Mouse (Mus musculus): Measurements from ENCODE around the gene Rps6ka1. TPM values are rescaled to one million over a fixed set of nuclear protein-coding genes. Genes with fewer than 3 reads are reported as not detected.
"Not testable (repeated sequence)": the region's sequence is repeated elsewhere in the genome, so short reads cannot be mapped to it uniquely, and the experiment has no call there.

Rps6ka1 gene
- 40.7 and 41.5 TPM in 2 replicates for polyA plus RNA-seq (2015; fragmentation: Nextera tagmentation; extraction: Ambion mirVana)

GRCm38 (mm10) chr4:133887672-133888453 is at the start of gene Rps6ka1:
TSS of gene Rps6ka1 (minus strand) at chr4:133887797.
- H3K4me2 ChIP-seq = peak within 1 kb of the TSS; percentile 91
- peak within 1 kb of the TSS; percentile 91 for H3K9ac ChIP-seq
- under 1% methylated on average over 60 of the region's 61 CpGs for WGBS

GRCm38 (mm10) chr4:133931785-133932184 is 44.2 kb upstream of the Rps6ka1 start:
- Histone ChIP-seq H3K4me3 (no peak overlapping the region), H3K9ac (no peak overlapping the region), H3K36me3 (no peaks in the 10 kb centered on the region), H3K9me3 (no peaks in the 10 kb centered on the region), H3K4me2 (no peak overlapping the region), H3K27me3 (no peaks in the 10 kb centered on the region), H3K4me1 (peaks cover 12% of the 10 kb centered on the region), H3K27ac (no peak overlapping the region)
- ATAC-seq (ENCODE audit: insufficient number of reproducible peaks, insufficient read depth, low FRiP score, low TSS enrichment, low read depth) = no peak
- WGBS = 69% methylated on average over 3 of the region's 3 CpGs

More at GRCm38 (mm10) chr4:133887672-133888453, at the start of gene Rps6ka1:
- H3K4me1 ChIP-seq = peaks cover 28% of the 10 kb centered on the region
- H3K27ac ChIP-seq = peak within 1 kb of the TSS; percentile 92
- peak; percentile 77 for ATAC-seq (ENCODE audit: insufficient number of reproducible peaks, insufficient read depth, low FRiP score, low TSS enrichment, low read depth)
- no peaks in the 10 kb centered on the region for H3K9me3 ChIP-seq
- H3K4me3 ChIP-seq = peak within 1 kb of the TSS; percentile 89
- H3K27me3 ChIP-seq = no peaks in the 10 kb centered on the region
- no peaks in the 10 kb centered on the region for H3K36me3 ChIP-seq

GRCm38 (mm10) chr4:133931349-133931748 is 43.8 kb upstream of the Rps6ka1 start:
- no peak overlapping the region for H3K9ac ChIP-seq
- H3K27me3 ChIP-seq = no peaks in the 10 kb centered on the region
- H3K4me1 ChIP-seq = peaks cover 12% of the 10 kb centered on the region
- H3K36me3 ChIP-seq = no peaks in the 10 kb centered on the region
- H3K27ac ChIP-seq = no peak overlapping the region
- no peaks in the 10 kb centered on the region for H3K9me3 ChIP-seq
- no peak overlapping the region for H3K4me3 ChIP-seq
- no peak for ATAC-seq (ENCODE audit: insufficient number of reproducible peaks, insufficient read depth, low FRiP score, low TSS enrichment, low read depth)
- WGBS = 15% methylated on average over 10 of the region's 10 CpGs
- no peak overlapping the region for H3K4me2 ChIP-seq

GRCm38 (mm10) chr4:133929278-133929670 is 41.7 kb upstream of the Rps6ka1 start:
- H3K27me3 ChIP-seq = no peaks in the 10 kb centered on the region
- H3K9ac ChIP-seq = 0 out of 2 replicates have a peak overlapping the region, but pooled peaks have one; percentile 16
- H3K4me2 ChIP-seq = peak overlapping the region; percentile 16
- no peaks in the 10 kb centered on the region for H3K36me3 ChIP-seq
- ATAC-seq (ENCODE audit: insufficient number of reproducible peaks, insufficient read depth, low FRiP score, low TSS enrichment, low read depth) = no peak
- no peak overlapping the region for H3K4me3 ChIP-seq
- 27% methylated on average over 7 of the region's 7 CpGs for WGBS
- peaks cover 12% of the 10 kb centered on the region for H3K4me1 ChIP-seq
- no peaks in the 10 kb centered on the region for H3K9me3 ChIP-seq
- H3K27ac ChIP-seq = peak overlapping the region; percentile 51; the same call in 1 of the 2 replicates

GRCm38 (mm10) chr4:133928576-133929277 is 41.1 kb upstream of the Rps6ka1 start:
- Histone ChIP-seq H3K27ac (peak overlapping the region; percentile 51), H3K36me3 (no peaks in the 10 kb centered on the region), H3K4me1 (peaks cover 12% of the 10 kb centered on the region), H3K4me3 (no peak overlapping the region), H3K9ac (no peak overlapping the region), H3K4me2 (peak overlapping the region; percentile 16), H3K27me3 (no peaks in the 10 kb centered on the region), H3K9me3 (no peaks in the 10 kb centered on the region)
- no peak for ATAC-seq (ENCODE audit: insufficient number of reproducible peaks, insufficient read depth, low FRiP score, low TSS enrichment, low read depth)
- 30% methylated on average over 15 of the region's 15 CpGs for WGBS

GRCm38 (mm10) chr4:133925204-133925603 is 37.6 kb upstream of the Rps6ka1 start:
- no peak overlapping the region for H3K4me3 ChIP-seq
- no peak overlapping the region for H3K9ac ChIP-seq
- H3K36me3 ChIP-seq = no peaks in the 10 kb centered on the region
- ATAC-seq (ENCODE audit: insufficient number of reproducible peaks, insufficient read depth, low FRiP score, low TSS enrichment, low read depth) = no peak
- peaks cover 9% of the 10 kb centered on the region for H3K4me1 ChIP-seq
- H3K27me3 ChIP-seq = no peaks in the 10 kb centered on the region
- H3K27ac ChIP-seq = no peak overlapping the region
- no peaks in the 10 kb centered on the region for H3K9me3 ChIP-seq
- 77% methylated on average over 4 of the region's 4 CpGs for WGBS
- H3K4me2 ChIP-seq = no peak overlapping the region

GRCm38 (mm10) chr4:133923743-133924142 is 36.1 kb upstream of the Rps6ka1 start:
- Histone ChIP-seq H3K4me2 (no peak overlapping the region), H3K4me3 (no peak overlapping the region), H3K9ac (no peak overlapping the region), H3K36me3 (no peaks in the 10 kb centered on the region), H3K4me1 (peaks cover 1% of the 10 kb centered on the region), H3K27me3 (no peaks in the 10 kb centered on the region), H3K9me3 (no peaks in the 10 kb centered on the region), H3K27ac (no peak overlapping the region)
- WGBS = 90% methylated on average over 5 of the region's 5 CpGs
- ATAC-seq (ENCODE audit: insufficient number of reproducible peaks, insufficient read depth, low FRiP score, low TSS enrichment, low read depth) = no peak

GRCm38 (mm10) chr4:133918093-133918825 is 30.7 kb upstream of the Rps6ka1 start:
- H3K27ac ChIP-seq; H3K4me1 ChIP-seq; H3K4me3 ChIP-seq; H3K9ac ChIP-seq; ATAC-seq (ENCODE audit: insufficient number of reproducible peaks, insufficient read depth, low FRiP score, low TSS enrichment, low read depth); H3K9me3 ChIP-seq; H3K36me3 ChIP-seq; H3K27me3 ChIP-seq; H3K4me2 ChIP-seq: not testable (repeated sequence)
- WGBS = 86% methylated on average over 23 of the region's 23 CpGs

GRCm38 (mm10) chr4:133911983-133912382 is 24.4 kb upstream of the Rps6ka1 start:
- Histone ChIP-seq H3K27ac (no peak overlapping the region), H3K9me3 (no peaks in the 10 kb centered on the region), H3K36me3 (no peaks in the 10 kb centered on the region), H3K9ac (no peak overlapping the region), H3K27me3 (no peaks in the 10 kb centered on the region), H3K4me2 (no peak overlapping the region), H3K4me3 (no peak overlapping the region), H3K4me1 (peaks cover 10% of the 10 kb centered on the region)
- 82% methylated on average over 4 of the region's 4 CpGs for WGBS
- ATAC-seq (ENCODE audit: insufficient number of reproducible peaks, insufficient read depth, low FRiP score, low TSS enrichment, low read depth) = no peak

GRCm38 (mm10) chr4:133910236-133911211 is 22.9 kb upstream of the Rps6ka1 start:
- Histone ChIP-seq H3K4me3 (peak overlapping the region; percentile 61), H3K27ac (peak overlapping the region; percentile 92), H3K36me3 (no peaks in the 10 kb centered on the region), H3K4me1 (peaks cover 10% of the 10 kb centered on the region), H3K4me2 (peak overlapping the region; percentile 78), H3K9me3 (no peaks in the 10 kb centered on the region), H3K27me3 (no peaks in the 10 kb centered on the region), H3K9ac (peak overlapping the region; percentile 72)
- WGBS = 1% methylated on average over 57 of the region's 57 CpGs
- peak; percentile 91 for ATAC-seq (ENCODE audit: insufficient number of reproducible peaks, insufficient read depth, low FRiP score, low TSS enrichment, low read depth)
